Mouse (Mus musculus) embryonic fibroblast, embryonic 13.5 days (primary cell): ENCODE data around the gene Pdcl3. TPM values are rescaled to one million over a fixed set of nuclear protein-coding genes. Genes with fewer than 3 reads are reported as not detected.
"Not testable (repeated sequence)": the region's sequence is repeated elsewhere in the genome, so short reads cannot be mapped to it uniquely, and the experiment has no call there.

Experiments
- H3K27ac ChIP-seq: 2 replicates; pipeline ENCODE4 v1.5.1; 2012; ENCODE audit warnings: low read length, control low read depth, inconsistent platforms; ENCODE audit not compliant: insufficient read depth
- H3K4me1 ChIP-seq: 2 replicates; pipeline ENCODE4 v1.6.1; 2011; ENCODE audit warnings: low read length; ENCODE audit not compliant: control insufficient read depth, insufficient read depth
- H3K4me3 ChIP-seq: 2 replicates; pipeline ENCODE4 v1.5.1; 2011; ENCODE audit warnings: mild to moderate bottlenecking, control low read depth, low read length; ENCODE audit not compliant: insufficient read depth
- CTCF ChIP-seq: IDR thresholded peaks from 2 replicates; pipeline ENCODE4 v1.5.1; 2011; ENCODE audit warnings: mild to moderate bottlenecking, control low read depth, low read length, moderate library complexity, borderline replicate concordance; ENCODE audit not compliant: insufficient read depth
- POLR2A ChIP-seq: IDR thresholded peaks from 2 replicates; pipeline ENCODE4 v1.6.1; 2011; ENCODE audit warnings: low read depth, mild to moderate bottlenecking, control low read depth, low read length, moderate library complexity
- polyA plus RNA-seq: library from polyadenylated mRNA; stranded (reverse); fragments of >200 nt; gene quantifications from 2 replicates; pipeline ENCODE4 v1.2.4, GENCODE M21; 2011; ENCODE audit warnings: low read depth; ENCODE audit not compliant: missing spikeins, insufficient read length

Gene Pdcl3
- polyA plus RNA-seq, 1 experiment, result 194 TPM

GRCm38 (mm10) chr1:39017871-39018270, 32.5 kb downstream of the Pdcl3 start:
- H3K27ac ChIP-seq, result no peak overlapping the region
- TF ChIP-seq POLR2A (no peak), CTCF (no peak)
- no peak overlapping the region for H3K4me3 ChIP-seq
- no peaks in the 10 kb centered on the region for H3K4me1 ChIP-seq

- TF ChIP-seq POLR2A (no peak), CTCF (no peak)
- no peaks in the 10 kb centered on the region for H3K4me1 ChIP-seq
- no peak overlapping the region for H3K27ac ChIP-seq
- no peak overlapping the region for H3K4me3 ChIP-seq
Measured at GRCm38 (mm10) chr1:39025142-39025541, 39.7 kb downstream of the Pdcl3 start.

GRCm38 (mm10) chr1:39025840-39026239, 40.4 kb downstream of the Pdcl3 start:
- no peak for TF ChIP-seq CTCF
- no peak for TF ChIP-seq POLR2A

GRCm38 (mm10) chr1:39029176-39029575, 43.8 kb downstream of the Pdcl3 start:
- no peak overlapping the region for H3K27ac ChIP-seq
- no peak for TF ChIP-seq CTCF
- no peak for TF ChIP-seq POLR2A
- H3K4me3 ChIP-seq, result no peak overlapping the region
- no peaks in the 10 kb centered on the region for H3K4me1 ChIP-seq

More at GRCm38 (mm10) chr1:39025840-39026239, 40.4 kb downstream of the Pdcl3 start:
- H3K4me1 ChIP-seq, result no peaks in the 10 kb centered on the region
- no peak overlapping the region for H3K27ac ChIP-seq
- no peak overlapping the region for H3K4me3 ChIP-seq

- TF ChIP-seq POLR2A (no peak), CTCF (no peak)
- Histone ChIP-seq H3K27ac (no peak overlapping the region), H3K4me3 (no peak overlapping the region), H3K4me1 (no peaks in the 10 kb centered on the region)
Measured at GRCm38 (mm10) chr1:39030108-39030507, 44.7 kb downstream of the Pdcl3 start.

GRCm38 (mm10) chr1:39035817-39036216, 50.4 kb downstream of the Pdcl3 start:
- TF ChIP-seq CTCF, result no peak
- no peak for TF ChIP-seq POLR2A
- Histone ChIP-seq H3K27ac (no peak overlapping the region), H3K4me3 (no peak overlapping the region), H3K4me1 (no peaks in the 10 kb centered on the region)

- no peaks in the 10 kb centered on the region for H3K4me1 ChIP-seq
- TF ChIP-seq POLR2A, result no peak
- no peak overlapping the region for H3K27ac ChIP-seq
- no peak overlapping the region for H3K4me3 ChIP-seq
Measured at GRCm38 (mm10) chr1:39042188-39042587, 56.8 kb downstream of the Pdcl3 start.

GRCm38 (mm10) chr1:39044442-39044841, 59.0 kb downstream of the Pdcl3 start:
- not testable (repeated sequence) for H3K4me3 ChIP-seq, H3K4me1 ChIP-seq, H3K27ac ChIP-seq

- Histone ChIP-seq H3K4me3 (no peak overlapping the region), H3K4me1 (no peaks in the 10 kb centered on the region), H3K27ac (no peak overlapping the region)
- TF ChIP-seq POLR2A, result no peak
- TF ChIP-seq CTCF, result no peak
Measured at GRCm38 (mm10) chr1:39046689-39047088, 61.3 kb downstream of the Pdcl3 start.

Other genes with a start within 250 kb of the Pdcl3 start
- 0.52 and 1.9 TPM in 2 replicates for gene Lonrf2, start 148.9 kb upstream of the Pdcl3 start, polyA plus RNA-seq
- gene Chst10, start 87.4 kb upstream of the Pdcl3 start, polyA plus RNA-seq, result 2.7 and 3.2 TPM in 2 replicates
- not detected in 2 replicates for gene Nms, start 46.5 kb upstream of the Pdcl3 start, polyA plus RNA-seq
- gene Npas2, start 208.1 kb downstream of the Pdcl3 start, polyA plus RNA-seq, result 0.73 and 1.7 TPM in 2 replicates